Mouse (Mus musculus) embryo, embryonic 9.5 days (tissue): ENCODE data around the gene Zfp345.
A peak's percentile ranks its signal among the peaks of the same experiment; 100 is the strongest.
"Not testable (repeated sequence)": the region's sequence is repeated elsewhere in the genome, so short reads cannot be mapped to it uniquely, and the experiment has no call there.

Experiments
- DNase-seq: peaks from one replicate; pipeline ENCODE4 v3.0.0-alpha.2; 2017; ENCODE audit errors: extremely low spot score

Gene Zfp345

GRCm38 (mm10) chr2:150484939-150485778 is at the start of gene Zfp345:
Gene Zfp345 (minus strand): TSS chr2:150485091.
- not testable (repeated sequence) for DNase-seq

GRCm38 (mm10) chr2:150525703-150526207 is 40.9 kb upstream of the Zfp345 start:
- peak; percentile 57 for DNase-seq

- DNase-seq, result no peak
Observed at GRCm38 (mm10) chr2:150512837-150513236, 27.9 kb upstream of the Zfp345 start.

DNA sequence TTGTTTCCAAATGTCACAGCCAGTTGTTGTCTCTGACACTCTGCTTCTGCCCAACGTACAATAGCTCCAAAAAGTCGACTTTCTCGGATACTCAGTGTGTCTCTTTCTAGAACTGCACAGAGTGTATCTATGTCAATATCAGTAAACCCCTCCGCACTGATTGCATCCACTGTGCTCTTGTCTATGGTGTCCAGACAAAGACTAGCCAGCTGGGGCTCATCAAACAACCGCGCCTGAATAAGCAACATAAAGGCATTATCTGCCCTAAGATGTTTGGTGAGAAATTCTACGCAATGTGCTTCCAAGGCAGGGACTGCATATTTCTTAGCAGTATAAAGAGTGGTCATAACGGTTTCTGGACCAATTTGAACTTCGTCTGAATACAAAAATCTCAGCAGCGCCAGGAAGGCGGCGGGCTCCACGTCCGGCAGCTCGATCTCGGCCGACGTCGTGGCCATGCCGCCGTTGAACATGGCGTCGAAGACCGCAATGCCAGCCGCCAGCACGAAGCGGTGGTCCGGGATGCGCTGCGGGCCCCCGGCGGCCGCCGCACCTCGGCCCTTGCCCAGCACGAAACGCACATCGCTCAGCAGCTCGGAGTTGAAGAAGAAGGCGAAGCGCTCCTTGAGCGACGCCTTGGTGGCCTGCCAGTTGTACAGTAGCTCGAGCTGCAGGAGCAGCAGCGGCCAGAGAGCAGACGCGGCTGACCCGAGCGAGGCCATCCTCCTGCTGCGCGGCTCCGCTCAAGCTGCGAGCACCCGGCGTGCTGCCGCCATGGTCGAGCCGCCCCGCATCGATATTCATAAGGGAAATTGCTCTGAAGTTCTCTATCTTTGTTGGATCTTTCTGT is 15.5 kb upstream of the Zfp345 start:
- DNase-seq, result peak; percentile 18

DNA sequence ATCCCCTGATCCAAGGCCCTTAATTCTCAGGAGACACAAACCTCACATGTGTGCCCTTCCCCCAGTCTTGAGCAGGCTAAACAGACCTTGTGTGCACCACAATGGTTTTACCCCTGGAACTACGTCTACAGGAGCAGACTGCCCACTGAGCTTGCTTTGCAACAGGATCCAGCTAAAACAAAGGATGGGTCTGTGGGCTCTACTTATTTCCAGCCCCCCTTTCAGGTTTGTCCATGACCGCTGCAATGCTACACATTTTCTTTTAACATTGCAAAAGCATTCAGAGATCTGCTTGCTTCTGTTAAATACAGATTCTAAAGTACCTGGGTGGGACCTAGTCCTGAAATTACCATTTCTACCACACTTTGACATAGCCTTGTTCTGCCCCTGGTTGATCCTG is 8.1 kb upstream of the Zfp345 start:
- no peak for DNase-seq

- DNase-seq, result peak; percentile 72
Observed at GRCm38 (mm10) chr2:150451180-150451919, 33.5 kb downstream of the Zfp345 start, which contains the start of gene Zfp442. Gene Zfp442 (minus strand): TSS chr2:150451486.

DNA sequence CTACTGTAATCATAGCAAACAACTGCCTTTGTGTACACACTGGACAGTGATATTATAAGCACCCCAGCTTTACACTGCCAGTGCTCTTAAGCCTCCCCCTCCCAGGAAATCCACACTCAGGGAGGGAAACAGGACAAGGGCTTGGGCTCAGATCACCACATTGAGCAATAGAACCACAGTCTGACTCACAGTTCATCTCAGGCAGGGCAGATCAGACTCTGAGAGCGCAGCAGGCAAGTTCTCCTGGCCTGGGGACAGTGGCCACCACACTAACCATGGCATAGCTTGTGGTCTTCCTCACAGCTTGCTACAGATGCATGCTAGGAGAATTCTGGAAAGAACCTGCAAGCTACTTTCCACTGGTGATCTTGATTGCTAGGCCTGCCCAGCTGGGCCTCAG is 45.8 kb downstream of the Zfp345 start:
- DNase-seq, result not testable (repeated sequence)
